Mouse (Mus musculus): ENCODE results near the gene Tmod1.

The Tmod1 gene

GRCm38 (mm10) chr4:46038892-46039751, at the start of gene Tmod1:
Gene Tmod1 (plus strand): TSS chr4:46038935.
- peak; percentile 55 for DNase-seq (ENCODE audit: extremely low spot score)

- no peak for DNase-seq (ENCODE audit: extremely low spot score)
These were observed 48.2 kb upstream of the Tmod1 start for GRCm38 (mm10) chr4:45990427-45991135.

- DNase-seq (ENCODE audit: extremely low spot score), result no peak
These were observed 40.2 kb upstream of the Tmod1 start for GRCm38 (mm10) chr4:45998536-45998935.

- no peak for DNase-seq (ENCODE audit: extremely low spot score)
These were observed 30.5 kb upstream of the Tmod1 start for GRCm38 (mm10) chr4:46008142-46008793.

- no peak for DNase-seq (ENCODE audit: extremely low spot score)
These were observed 27.0 kb upstream of the Tmod1 start for GRCm38 (mm10) chr4:46011698-46012097.

GRCm38 (mm10) chr4:46015605-46016004, 23.1 kb upstream of the Tmod1 start:
- no peak for DNase-seq (ENCODE audit: extremely low spot score)

- no peak for DNase-seq (ENCODE audit: extremely low spot score)
These were observed 15.7 kb upstream of the Tmod1 start for GRCm38 (mm10) chr4:46023021-46023481.

- peak; percentile 49 for DNase-seq (ENCODE audit: extremely low spot score)
These were observed 12.8 kb upstream of the Tmod1 start for GRCm38 (mm10) chr4:46025893-46026292.

- no peak for DNase-seq (ENCODE audit: extremely low spot score)
These were observed 10.5 kb upstream of the Tmod1 start for GRCm38 (mm10) chr4:46028224-46028623.

GRCm38 (mm10) chr4:46028781-46029180, 10.0 kb upstream of the Tmod1 start:
- DNase-seq (ENCODE audit: extremely low spot score), result no peak

GRCm38 (mm10) chr4:46029552-46029951, 9.2 kb upstream of the Tmod1 start:
- DNase-seq (ENCODE audit: extremely low spot score), result peak; percentile 32

- DNase-seq (ENCODE audit: extremely low spot score), result no peak
These were observed 6.3 kb upstream of the Tmod1 start for GRCm38 (mm10) chr4:46032448-46032847.

- no peak for DNase-seq (ENCODE audit: extremely low spot score)
These were observed 5.5 kb upstream of the Tmod1 start for GRCm38 (mm10) chr4:46033197-46033596.

- DNase-seq (ENCODE audit: extremely low spot score), result no peak
These were observed 194 bp upstream of the Tmod1 start for GRCm38 (mm10) chr4:46038591-46038891.

GRCm38 (mm10) chr4:46039899-46040298, 1.2 kb downstream of the Tmod1 start:
- no peak for DNase-seq (ENCODE audit: extremely low spot score)

GRCm38 (mm10) chr4:46040594-46041192, 2.0 kb downstream of the Tmod1 start:
- DNase-seq (ENCODE audit: extremely low spot score), result peak; percentile 47

- DNase-seq (ENCODE audit: extremely low spot score), result no peak
These were observed 3.2 kb downstream of the Tmod1 start for GRCm38 (mm10) chr4:46041761-46042504.

GRCm38 (mm10) chr4:46042505-46042850, 3.7 kb downstream of the Tmod1 start:
- no peak for DNase-seq (ENCODE audit: extremely low spot score)

- no peak for DNase-seq (ENCODE audit: extremely low spot score)
These were observed 4.6 kb downstream of the Tmod1 start for GRCm38 (mm10) chr4:46043361-46043760.

GRCm38 (mm10) chr4:46047971-46048370, 9.2 kb downstream of the Tmod1 start:
- DNase-seq (ENCODE audit: extremely low spot score), result no peak

GRCm38 (mm10) chr4:46048418-46048817, 9.7 kb downstream of the Tmod1 start:
- DNase-seq (ENCODE audit: extremely low spot score), result no peak
